Mouse (Mus musculus) spleen, adult 2 months (tissue): ENCODE data around the gene Usp5.

Source experiments
- CTCF ChIP-seq: fragments of 200-500 bp; IDR thresholded peaks from 2 replicates; pipeline ENCODE4 v1.5.1; 2011; ENCODE audit warnings: mild to moderate bottlenecking, inconsistent platforms; ENCODE audit not compliant: insufficient read depth, insufficient read length, insufficient replicate concordance; ENCODE audit errors: extremely low read depth
- POLR2A ChIP-seq: fragments of 200-500 bp; IDR thresholded peaks from 2 replicates; pipeline ENCODE4 v1.6.1; 2011; ENCODE audit warnings: low read depth, low read length, inconsistent platforms

GRCm38 (mm10) chr6:124808358-124809012 is 20.8 kb downstream of the Usp5 start, which contains the start of gene Spsb2:
- TF ChIP-seq CTCF: no peak
- no peak for TF ChIP-seq POLR2A
